Mouse (Mus musculus): ENCODE data around the gene Klf7. TPM values are rescaled to one million over a fixed set of nuclear protein-coding genes. Genes with fewer than 3 reads are reported as not detected.
"Not testable (repeated sequence)": the region's sequence is repeated elsewhere in the genome, so short reads cannot be mapped to it uniquely, and the experiment has no call there.

Gene Klf7
- total RNA-seq, 2 experiments from 2014 or later, result 30.1 to 31.9 TPM

GRCm38 (mm10) chr1:64118285-64119170, 3.6 kb downstream of the Klf7 start:
- DNase-seq (ENCODE audit: low spot score in 2 of 2), result no peak
- H3K27ac ChIP-seq, result peak overlapping the region; percentile 100
- TF ChIP-seq CTCF (conservative IDR thresholded peaks at IDR 0.05), result 0 out of 2 replicates have a peak, but pooled peaks have one; percentile 9

GRCm38 (mm10) chr1:64117478-64118284, 4.4 kb downstream of the Klf7 start:
- Histone ChIP-seq H3K27ac (peak overlapping the region; percentile 100), H3K4me3 (peak overlapping the region; percentile 92)
- no peak for DNase-seq (ENCODE audit: low spot score in 2 of 2)
- TF ChIP-seq CTCF (conservative IDR thresholded peaks at IDR 0.05), result no peak

More at GRCm38 (mm10) chr1:64118285-64119170, 3.6 kb downstream of the Klf7 start:
- H3K4me3 ChIP-seq, result peak overlapping the region; percentile 92

GRCm38 (mm10) chr1:64116746-64117455, 5.2 kb downstream of the Klf7 start:
- Histone ChIP-seq H3K4me3 (peak overlapping the region; percentile 92), H3K27ac (peak overlapping the region; percentile 100)
- no peak for TF ChIP-seq CTCF (conservative IDR thresholded peaks at IDR 0.05)
- DNase-seq (ENCODE audit: low spot score in 2 of 2), result no peak

DNA sequence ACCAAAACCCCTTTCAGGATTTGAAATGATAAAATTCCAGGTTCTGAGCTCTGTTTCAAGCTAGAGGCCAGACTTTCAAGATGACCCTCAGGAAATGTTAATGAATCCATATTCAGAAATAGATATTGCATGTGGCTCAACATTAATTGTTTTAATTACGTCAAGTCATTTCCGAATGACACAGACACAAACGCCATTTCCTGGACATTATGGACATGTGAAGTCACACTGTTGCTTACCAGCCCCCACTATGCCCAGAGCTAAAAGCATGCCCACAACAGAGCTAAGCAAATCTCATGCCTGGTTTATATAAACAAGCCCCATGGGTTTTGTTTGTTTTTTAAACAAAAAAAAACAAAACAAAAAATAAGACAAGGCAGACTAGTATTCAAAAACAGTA, 7.5 kb downstream of the Klf7 start:
- no peak overlapping the region for H3K27ac ChIP-seq
- no peak overlapping the region for H3K4me3 ChIP-seq
- DNase-seq (ENCODE audit: low spot score in 2 of 2), result no peak
- TF ChIP-seq CTCF (conservative IDR thresholded peaks at IDR 0.05), result no peak

GRCm38 (mm10) chr1:64108653-64109052, 13.4 kb downstream of the Klf7 start:
- DNase-seq (ENCODE audit: low spot score in 2 of 2); H3K4me3 ChIP-seq; H3K27ac ChIP-seq: not testable (repeated sequence)

GRCm38 (mm10) chr1:64107526-64107925, 14.6 kb downstream of the Klf7 start:
- H3K27ac ChIP-seq, result no peak overlapping the region; the same call in 1 of the 2 replicates
- no peak for TF ChIP-seq CTCF (conservative IDR thresholded peaks at IDR 0.05)
- H3K4me3 ChIP-seq, result no peak overlapping the region
- no peak for DNase-seq (ENCODE audit: low spot score in 2 of 2)

GRCm38 (mm10) chr1:64106127-64106526, 16.0 kb downstream of the Klf7 start:
- Histone ChIP-seq H3K4me3 (no peak overlapping the region), H3K27ac (no peak overlapping the region)
- TF ChIP-seq CTCF (conservative IDR thresholded peaks at IDR 0.05), result no peak
- no peak for DNase-seq (ENCODE audit: low spot score in 2 of 2)

DNA sequence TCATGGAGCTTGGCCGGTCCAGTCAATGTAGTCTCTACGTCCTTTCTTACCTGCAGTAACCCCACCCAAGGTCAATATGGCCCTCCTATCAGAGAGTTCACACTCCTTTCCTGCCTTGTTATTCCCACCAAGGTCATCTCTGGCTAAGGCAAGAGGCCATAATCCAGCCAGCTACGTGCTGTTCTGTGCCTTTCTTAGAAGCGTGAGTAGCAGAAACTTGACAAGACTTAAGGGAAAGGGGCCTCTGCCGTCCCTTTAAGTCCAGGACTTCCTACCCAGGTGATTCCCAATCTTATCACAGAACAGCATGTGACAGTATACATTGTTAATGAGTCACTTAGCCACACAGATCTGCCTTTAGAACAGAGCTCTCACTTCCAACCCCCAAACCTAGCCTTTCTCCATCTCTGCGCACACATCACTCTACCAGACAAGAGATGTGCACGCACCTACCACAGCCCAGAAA, 16.9 kb downstream of the Klf7 start:
- no peak for DNase-seq (ENCODE audit: low spot score in 2 of 2)
- H3K27ac ChIP-seq, result no peak overlapping the region
- TF ChIP-seq CTCF (conservative IDR thresholded peaks at IDR 0.05), result no peak
- H3K4me3 ChIP-seq, result no peak overlapping the region

DNA sequence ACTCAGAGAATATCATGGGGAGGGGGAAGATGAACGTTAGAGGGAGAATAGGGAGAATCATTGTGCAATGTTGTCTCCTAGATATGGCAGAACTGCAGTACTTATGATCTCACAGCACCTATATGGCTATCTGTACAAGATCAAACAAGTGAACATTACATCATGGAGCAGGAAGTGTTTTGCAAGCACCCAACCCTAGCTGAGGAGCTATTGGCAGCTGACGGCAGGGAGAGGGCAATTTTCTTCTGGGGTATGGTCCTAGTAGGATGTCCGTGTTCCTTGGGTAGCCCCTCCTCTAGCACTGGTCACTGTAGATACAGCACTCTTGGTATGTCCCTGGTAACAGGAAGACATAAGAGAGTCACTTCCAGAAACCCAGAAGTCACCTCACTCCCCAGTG, 17.4 kb downstream of the Klf7 start:
- no peak for TF ChIP-seq CTCF (conservative IDR thresholded peaks at IDR 0.05)
- DNase-seq (ENCODE audit: low spot score in 2 of 2), result no peak
- no peak overlapping the region for H3K4me3 ChIP-seq
- H3K27ac ChIP-seq, result no peak overlapping the region

- Histone ChIP-seq H3K4me3 (no peak overlapping the region), H3K27ac (no peak overlapping the region)
- no peak for TF ChIP-seq CTCF (conservative IDR thresholded peaks at IDR 0.05)
- DNase-seq (ENCODE audit: low spot score in 2 of 2), result no peak
Measured at GRCm38 (mm10) chr1:64101331-64101730, 20.8 kb downstream of the Klf7 start.

DNA sequence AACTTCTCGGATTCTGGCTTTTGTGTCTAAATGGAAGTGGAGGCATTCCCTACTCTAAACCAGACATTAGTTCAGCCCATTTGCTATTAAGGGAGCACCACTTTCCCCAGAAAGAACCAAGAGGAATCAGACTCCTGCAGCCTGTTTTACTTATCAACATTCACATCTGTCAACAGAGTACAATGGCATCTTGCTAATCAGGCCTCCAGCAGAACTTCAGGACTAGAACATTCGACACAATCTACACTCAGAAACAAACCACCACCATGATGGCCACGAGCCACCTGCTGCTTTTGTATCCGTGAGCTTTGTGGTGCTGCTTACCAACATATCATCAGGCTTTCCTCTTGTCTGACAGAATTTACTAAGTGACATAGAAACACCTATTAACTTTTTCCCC, 23.3 kb downstream of the Klf7 start:
- no peak for TF ChIP-seq CTCF (conservative IDR thresholded peaks at IDR 0.05)
- Histone ChIP-seq H3K4me3 (no peak overlapping the region), H3K27ac (peak overlapping the region; percentile 67)
- no peak for DNase-seq (ENCODE audit: low spot score in 2 of 2)

DNA sequence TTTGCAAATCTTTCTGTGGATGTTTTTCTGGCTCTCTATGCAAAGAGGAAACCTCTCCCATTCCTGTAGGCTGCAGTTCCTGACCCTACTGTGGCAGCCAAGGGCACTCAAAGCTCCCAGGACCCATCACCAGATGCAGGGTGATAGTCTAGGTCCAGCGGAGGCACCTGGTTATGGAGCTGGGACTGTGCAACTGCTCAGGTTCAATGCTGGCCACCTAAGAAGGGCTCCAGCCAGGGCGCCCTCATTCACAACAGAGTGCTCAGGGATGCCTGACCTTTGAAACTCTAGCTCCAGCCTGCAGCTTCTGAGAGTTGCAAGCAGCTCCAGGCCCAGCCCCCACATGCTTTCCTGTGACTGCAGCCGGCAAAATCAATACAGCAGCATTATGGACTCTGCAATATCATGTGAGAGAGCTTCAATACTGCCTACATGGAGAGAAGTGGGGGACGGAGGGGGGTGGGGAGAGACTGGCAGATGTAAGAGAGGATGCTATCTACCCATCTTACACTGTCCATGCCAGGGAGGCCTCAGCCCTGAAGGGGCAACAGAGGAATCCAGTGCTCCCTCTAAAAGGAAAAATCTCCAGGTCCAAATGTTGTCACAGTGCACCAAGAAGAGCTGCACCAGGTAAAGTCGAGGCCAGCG, 24.3 kb downstream of the Klf7 start:
- DNase-seq (ENCODE audit: low spot score in 2 of 2), result no peak
- H3K27ac ChIP-seq, result peak overlapping the region; percentile 67
- no peak overlapping the region for H3K4me3 ChIP-seq
- TF ChIP-seq CTCF (conservative IDR thresholded peaks at IDR 0.05), result no peak

All from layer of hippocampus, adult 2 months (tissue).